Mouse (Mus musculus) lung, adult 2 months (tissue): ENCODE measurements around the gene P4ha1. TPM values are rescaled to one million over a fixed set of nuclear protein-coding genes. Genes with fewer than 3 reads are reported as not detected.
"Not testable (repeated sequence)": the region's sequence is repeated elsewhere in the genome, so short reads cannot be mapped to it uniquely, and the experiment has no call there.

Experiments used
- DNase-seq: peaks from one replicate; pipeline ENCODE4 v3.0.0; 2022
- H3K4me1 ChIP-seq: fragments of 200-500 bp; 2 replicates; pipeline ENCODE4 v1.6.1; 2011; ENCODE audit warnings: low read length; ENCODE audit not compliant: control insufficient read depth, insufficient read depth
- H3K4me3 ChIP-seq: fragments of 200-500 bp; replicated peaks from 2 replicates; pipeline ENCODE3; 2011; ENCODE audit warnings: low read depth, mild to moderate bottlenecking, control low read depth, low read length; ENCODE audit errors: extremely low read depth
- CTCF ChIP-seq: fragments of 200-500 bp; IDR thresholded peaks from 2 replicates; pipeline ENCODE4 v1.5.1; 2011; ENCODE audit warnings: mild to moderate bottlenecking, low read length, control low read depth; ENCODE audit not compliant: insufficient read depth
- POLR2A ChIP-seq: fragments of 200-500 bp; IDR thresholded peaks from 2 replicates; pipeline ENCODE4 v1.6.1; 2011; ENCODE audit warnings: low read depth, mild to moderate bottlenecking, control low read depth, low read length, borderline replicate concordance; ENCODE audit errors: extremely low read depth
- WGBS: fragments of 180-500 bp; shearing (Covaris S2); methylation state at CpG from one replicate; pipeline ENCODE4 v1.1.7; 2018; 5-methylcytosine and 5-hydroxymethylcytosine counted together
- polyA plus RNA-seq: library from polyadenylated mRNA; depleted of rRNA; stranded (reverse); fragments of >200 nt; gene quantifications from 2 replicates; pipeline ENCODE4 v1.2.3, GENCODE M21; 2012

P4ha1 gene
- polyA plus RNA-seq, 1 experiment = 21.9 TPM

- no peak overlapping the region for H3K4me3 ChIP-seq
- no peak for DNase-seq
- 45% methylated on average over 4 of the region's 4 CpGs for WGBS
- TF ChIP-seq POLR2A = no peak
- no peak for TF ChIP-seq CTCF
- peaks cover 9% of the 10 kb centered on the region for H3K4me1 ChIP-seq
Observed at GRCm38 (mm10) chr10:59367206-59367605, 44.1 kb downstream of the P4ha1 start.

- Histone ChIP-seq H3K4me3 (no peak overlapping the region), H3K4me1 (peaks cover 9% of the 10 kb centered on the region)
- WGBS = 71% methylated on average over 8 of the region's 8 CpGs
- TF ChIP-seq POLR2A (no peak), CTCF (no peak)
- DNase-seq = peak; percentile 28
Observed at GRCm38 (mm10) chr10:59368729-59369128, 45.6 kb downstream of the P4ha1 start.

GRCm38 (mm10) chr10:59369426-59369825, 46.3 kb downstream of the P4ha1 start:
- no peak for DNase-seq
- H3K4me1 ChIP-seq = peaks cover 6% of the 10 kb centered on the region
- no peak overlapping the region for H3K4me3 ChIP-seq
- 79% methylated on average over 9 of the region's 9 CpGs for WGBS
- TF ChIP-seq CTCF = no peak
- no peak for TF ChIP-seq POLR2A

- no peak for DNase-seq
- 70% methylated on average over 10 of the region's 10 CpGs for WGBS
- Histone ChIP-seq H3K4me3 (no peak overlapping the region), H3K4me1 (no peaks in the 10 kb centered on the region; the same call in 1 of the 2 replicates)
- no peak for TF ChIP-seq POLR2A
Observed at GRCm38 (mm10) chr10:59377906-59378305, 54.8 kb downstream of the P4ha1 start.

- TF ChIP-seq POLR2A = no peak
- no peak for TF ChIP-seq CTCF
- 92% methylated on average over 4 of the region's 4 CpGs for WGBS
- Histone ChIP-seq H3K4me1 (no peaks in the 10 kb centered on the region; the same call in 1 of the 2 replicates), H3K4me3 (no peak overlapping the region)
- DNase-seq = no peak
Observed at GRCm38 (mm10) chr10:59378728-59379127, 55.6 kb downstream of the P4ha1 start.

GRCm38 (mm10) chr10:59379927-59380326, 56.8 kb downstream of the P4ha1 start:
- WGBS = 18% methylated on average over 3 of the region's 3 CpGs
- Histone ChIP-seq H3K4me3 (no peak overlapping the region), H3K4me1 (no peaks in the 10 kb centered on the region; the same call in 1 of the 2 replicates)
- no peak for DNase-seq
- TF ChIP-seq CTCF (no peak), POLR2A (no peak)

- WGBS = 51% methylated on average over 2 of the region's 2 CpGs
Observed at GRCm38 (mm10) chr10:59380411-59380821, 57.3 kb downstream of the P4ha1 start.

GRCm38 (mm10) chr10:59381563-59381962, 58.5 kb downstream of the P4ha1 start:
- not testable (repeated sequence) for DNase-seq, H3K4me1 ChIP-seq, H3K4me3 ChIP-seq
- WGBS = 94% methylated on average over 6 of the region's 10 CpGs

More at GRCm38 (mm10) chr10:59380411-59380821, 57.3 kb downstream of the P4ha1 start:
- no peak for DNase-seq
- Histone ChIP-seq H3K4me3 (no peak overlapping the region), H3K4me1 (no peaks in the 10 kb centered on the region; the same call in 1 of the 2 replicates)
- TF ChIP-seq POLR2A (no peak), CTCF (no peak)

GRCm38 (mm10) chr10:59386951-59387350, 63.9 kb downstream of the P4ha1 start:
- no peak for DNase-seq
- H3K4me1 ChIP-seq = no peaks in the 10 kb centered on the region
- H3K4me3 ChIP-seq = no peak overlapping the region
- 88% methylated on average over 8 of the region's 8 CpGs for WGBS
- no peak for TF ChIP-seq POLR2A
- TF ChIP-seq CTCF = no peak

- TF ChIP-seq POLR2A (no peak), CTCF (no peak)
- no peaks in the 10 kb centered on the region for H3K4me1 ChIP-seq
- DNase-seq = no peak
- 92% methylated on average over 3 of the region's 3 CpGs for WGBS
- no peak overlapping the region for H3K4me3 ChIP-seq
Observed at GRCm38 (mm10) chr10:59389652-59390051, 66.6 kb downstream of the P4ha1 start.

- no peak for TF ChIP-seq CTCF
- no peak for TF ChIP-seq POLR2A
- Histone ChIP-seq H3K4me1 (no peaks in the 10 kb centered on the region), H3K4me3 (no peak overlapping the region)
- 29% methylated on average over 4 of the region's 4 CpGs for WGBS
- DNase-seq = no peak
Observed at GRCm38 (mm10) chr10:59391907-59392306, 68.8 kb downstream of the P4ha1 start.

GRCm38 (mm10) chr10:59395461-59395860, 72.4 kb downstream of the P4ha1 start, which contains the start of gene Gm10273:
Gene Gm10273 (plus strand): TSS chr10:59395632.
- 92% methylated on average over 13 of the region's 25 CpGs for WGBS
- H3K4me1 ChIP-seq, DNase-seq, H3K4me3 ChIP-seq: not testable (repeated sequence)
